Mouse (Mus musculus) lung, postnatal 0 days (tissue): ENCODE data around the gene Map7.

Experiments used
- CTCF ChIP-seq: IDR thresholded peaks from 2 replicates; pipeline ENCODE4 v1.5.1; 2016; ENCODE audit warnings: antibody characterized with exemption, mild to moderate bottlenecking
- EP300 ChIP-seq: IDR thresholded peaks from 2 replicates; pipeline ENCODE4 v1.6.1; 2016; ENCODE audit warnings: antibody characterized with exemption, mild to moderate bottlenecking, control low read depth

DNA sequence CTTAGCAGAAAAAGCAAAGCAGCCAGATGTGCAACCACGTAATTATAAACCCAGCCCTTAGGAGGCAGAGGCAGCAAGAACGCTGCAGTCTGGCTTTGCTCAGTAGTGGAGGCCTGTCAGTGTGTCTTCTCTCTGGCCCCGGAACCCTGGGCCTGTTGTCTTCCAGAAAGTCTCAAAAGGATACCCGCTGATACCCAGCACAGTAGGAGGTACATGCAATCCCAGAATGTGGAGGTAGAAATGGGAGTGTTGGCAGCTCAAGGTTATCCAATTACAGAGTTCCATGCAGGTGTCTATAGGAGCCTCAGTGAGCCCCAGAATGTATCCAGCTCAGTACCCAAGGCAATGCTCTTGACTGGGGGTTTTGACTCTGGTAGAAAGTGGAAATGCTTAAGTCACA, 73.7 kb downstream of the Map7 start:
- TF ChIP-seq CTCF (no peak), EP300 (no peak)
